Mouse (Mus musculus): ENCODE data around the gene Traf2.

The Traf2 gene

GRCm38 (mm10) chr2:25492988-25493387, 53.8 kb downstream of the Traf2 start:
- DNase-seq, result no peak

- DNase-seq, result no peak
Measured at GRCm38 (mm10) chr2:25488671-25489068, 58.1 kb downstream of the Traf2 start.

GRCm38 (mm10) chr2:25487965-25488670, 58.6 kb downstream of the Traf2 start:
- no peak for DNase-seq

GRCm38 (mm10) chr2:25484901-25485647, 61.7 kb downstream of the Traf2 start:
- no peak for DNase-seq

- no peak for DNase-seq
Measured at GRCm38 (mm10) chr2:25482969-25483368, 63.8 kb downstream of the Traf2 start.

- no peak for DNase-seq
Measured at GRCm38 (mm10) chr2:25480541-25480940, 66.2 kb downstream of the Traf2 start.

GRCm38 (mm10) chr2:25479551-25480311, 67.0 kb downstream of the Traf2 start:
- no peak for DNase-seq

- DNase-seq, result peak; percentile 98
Measured at GRCm38 (mm10) chr2:25477967-25478675, 68.6 kb downstream of the Traf2 start.

GRCm38 (mm10) chr2:25477541-25477940, 69.2 kb downstream of the Traf2 start:
- DNase-seq, result no peak

GRCm38 (mm10) chr2:25472550-25472949, 74.2 kb downstream of the Traf2 start:
- no peak for DNase-seq

GRCm38 (mm10) chr2:25469969-25470368, 76.8 kb downstream of the Traf2 start, which contains the start of gene Ptgds:
Ptgds (minus strand) TSS chr2:25470046.
- DNase-seq, result peak; percentile 97

- DNase-seq, result peak; percentile 97
Measured at GRCm38 (mm10) chr2:25468962-25469915, 77.5 kb downstream of the Traf2 start.
